Mouse (Mus musculus) heart, postnatal 25 days (tissue): ENCODE data around the gene Trp53. TPM values are rescaled to one million over a fixed set of nuclear protein-coding genes. Genes with fewer than 3 reads are reported as not detected.
"Not testable (repeated sequence)": the region's sequence is repeated elsewhere in the genome, so short reads cannot be mapped to it uniquely, and the experiment has no call there.

Source experiments
- DNase-seq: peaks from one replicate; pipeline ENCODE4 v3.0.0; 2022; ENCODE audit warnings: low spot score
- intact Hi-C: fragments of 180-260 bp; cut with DNase I; formaldehyde crosslinking; loops from one replicate; pipeline ENCODE4 v1.15.1; 2025
- total RNA-seq, 2 experiments: library from RNA; stranded (reverse); gene quantifications; 2 replicates each; pipeline ENCODE4 v1.2.3; 2021

The Trp53 gene
- total RNA-seq, 2 experiments from 2014 or later = 16.9 to 17.9 TPM

DNA sequence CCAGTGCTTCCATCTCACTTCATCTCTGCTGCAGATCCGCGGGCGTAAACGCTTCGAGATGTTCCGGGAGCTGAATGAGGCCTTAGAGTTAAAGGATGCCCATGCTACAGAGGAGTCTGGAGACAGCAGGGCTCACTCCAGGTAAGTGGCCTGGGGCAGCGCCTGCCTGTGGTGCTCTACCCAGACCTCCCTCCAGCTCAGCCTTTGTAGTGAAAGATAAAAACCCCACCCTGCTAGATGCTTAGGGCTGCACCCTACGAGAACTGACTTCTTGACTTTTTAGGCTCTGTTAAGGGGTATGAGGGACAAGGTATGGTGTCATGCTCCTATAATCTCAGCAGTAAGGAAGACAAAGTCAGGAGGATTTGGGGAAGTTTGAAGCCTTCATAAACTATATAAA lies 10.5 kb downstream of the Trp53 start:
- DNase-seq = no peak
- intact Hi-C loops = no loop called here

- no peak for DNase-seq
- intact Hi-C loops = no loop called here
Observed at GRCm38 (mm10) chr11:69591424-69591823, 11.3 kb downstream of the Trp53 start.

DNA sequence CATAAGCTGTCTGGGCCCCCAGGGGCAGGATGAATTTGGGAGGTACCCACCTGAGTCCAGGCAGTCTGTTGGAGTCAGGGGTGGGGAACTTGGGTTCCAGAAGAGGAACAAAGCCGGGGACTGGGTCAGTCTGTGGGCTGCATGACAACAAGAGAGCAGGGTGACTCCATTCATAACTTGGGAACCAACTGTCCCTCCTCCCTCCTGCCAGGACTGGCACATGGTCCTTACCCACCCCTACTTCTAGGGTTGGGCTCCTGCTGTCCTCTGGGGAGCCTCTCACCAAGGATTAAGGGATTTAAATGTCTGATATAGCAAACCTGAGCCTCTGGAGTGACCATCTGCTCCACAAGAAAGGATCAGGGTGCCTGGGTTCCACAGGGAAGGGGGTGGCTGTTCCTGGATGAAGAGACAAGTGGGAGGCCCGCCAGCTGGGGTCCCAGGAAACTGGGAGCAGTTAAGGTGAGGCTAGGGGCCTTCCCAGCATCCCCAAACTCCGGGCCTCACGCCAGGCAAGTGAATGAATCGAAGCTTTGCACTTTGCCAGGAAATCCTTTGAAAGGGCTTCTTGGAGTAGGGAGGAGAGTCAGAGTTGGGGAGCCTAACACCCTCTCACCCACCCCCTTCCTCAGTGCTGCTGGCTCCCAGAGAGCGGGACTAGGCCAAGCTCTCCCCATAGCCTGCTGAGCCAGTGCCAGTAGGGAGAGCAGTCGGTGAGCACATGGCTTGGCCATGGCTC lies 11.9 kb downstream of the Trp53 start:
- DNase-seq = no peak
- intact Hi-C loops = no loop called here

GRCm38 (mm10) chr11:69592799-69593198 lies 12.6 kb downstream of the Trp53 start:
- intact Hi-C loops = no loop called here
- no peak for DNase-seq

GRCm38 (mm10) chr11:69594853-69595252 lies 14.7 kb downstream of the Trp53 start:
- DNase-seq = no peak
- intact Hi-C loops = no loop called here

GRCm38 (mm10) chr11:69599436-69599835 lies 19.3 kb downstream of the Trp53 start:
- DNase-seq = no peak
- intact Hi-C loops = no loop called here

DNA sequence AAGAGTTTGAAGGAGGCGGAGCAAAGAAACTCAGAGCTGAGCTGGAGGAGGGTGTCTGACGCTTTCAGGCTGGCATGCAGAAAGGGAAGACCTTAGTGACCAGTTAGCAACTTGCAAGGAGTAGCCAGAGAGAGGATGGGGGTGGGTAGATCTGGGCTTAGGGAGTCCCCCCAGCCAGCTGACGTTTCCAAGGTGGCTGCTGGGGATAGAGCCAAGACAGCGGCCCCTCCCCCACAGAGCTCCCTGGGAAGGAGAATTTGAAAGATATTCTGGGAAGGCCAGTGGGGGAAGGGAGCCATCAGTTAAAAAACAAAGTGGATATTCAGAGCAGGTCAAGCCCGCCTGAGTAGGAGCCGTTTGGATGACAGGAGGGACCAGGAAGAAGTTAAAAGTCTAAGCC lies 19.9 kb downstream of the Trp53 start:
- peak; percentile 23 for DNase-seq
- intact Hi-C loops = no loop called here

DNA sequence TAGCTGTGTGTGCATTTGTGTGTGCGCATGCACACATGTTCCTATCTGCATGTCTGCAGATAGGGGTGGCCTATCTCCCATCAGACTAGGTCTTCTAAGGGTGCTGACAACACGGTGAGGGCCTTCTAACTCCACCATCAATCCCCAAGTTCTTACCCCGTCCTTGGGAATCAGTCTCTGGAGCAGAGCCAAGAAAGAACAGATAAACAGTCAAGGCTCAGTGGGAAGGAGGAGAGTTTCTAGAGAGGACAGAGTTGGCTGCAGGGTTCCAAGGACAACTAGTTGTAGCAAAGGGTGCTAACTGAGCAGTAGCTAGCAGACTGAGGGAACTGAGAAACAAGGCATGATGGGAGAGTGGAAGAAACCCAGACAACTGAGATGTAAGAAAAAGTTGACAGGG lies 21.6 kb downstream of the Trp53 start:
- no peak for DNase-seq
- intact Hi-C loops = no loop called here

DNA sequence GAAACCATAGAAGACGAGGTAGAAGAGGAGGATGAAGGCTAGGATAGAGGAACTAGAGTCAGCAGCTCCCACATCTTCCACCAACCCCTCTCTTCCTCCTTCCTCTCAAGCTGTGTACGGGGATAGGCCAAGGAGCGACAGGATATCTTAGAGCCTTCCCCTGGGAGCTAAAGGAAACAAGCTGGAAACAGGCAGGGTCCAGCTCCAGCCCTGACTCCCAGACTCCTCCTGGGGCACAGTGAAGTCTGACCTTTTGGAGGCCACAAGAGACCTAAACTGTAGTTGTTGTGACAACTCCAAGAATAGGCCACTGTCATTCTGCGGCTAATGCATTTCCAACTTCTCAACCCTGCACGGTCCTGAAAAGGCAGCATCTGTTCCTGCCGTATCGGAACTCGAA lies 23.4 kb downstream of the Trp53 start:
- no peak for DNase-seq
- intact Hi-C loops = no loop called here

DNA sequence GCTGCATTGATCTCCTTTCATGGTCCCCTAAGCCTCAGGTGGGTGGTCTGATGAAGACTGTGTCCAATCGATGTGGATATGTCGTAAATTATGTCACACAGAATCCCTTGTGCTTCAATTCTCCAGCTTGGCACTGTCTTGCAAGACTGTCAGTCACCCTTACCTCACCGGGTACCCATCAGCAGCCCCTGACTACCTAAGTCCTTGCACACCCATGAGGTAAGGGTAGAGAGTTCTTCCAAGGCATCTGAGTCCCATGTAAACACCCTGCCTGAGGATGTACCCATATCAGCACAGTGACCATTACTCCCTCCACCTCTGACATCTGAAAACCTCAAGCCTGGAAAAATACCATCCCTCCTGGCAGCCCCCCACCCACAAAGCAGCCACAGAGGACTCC lies 24.2 kb downstream of the Trp53 start:
- intact Hi-C loops = loop anchor here (2.0 kb wide), 1 partner anchor 24 kb away; the partner anchor contains the start of genes Trp53 and Wrap53
- DNase-seq = no peak

GRCm38 (mm10) chr11:69604795-69605664 lies 24.9 kb downstream of the Trp53 start:
- intact Hi-C loops = loop anchor here (2.0 kb wide), 1 partner anchor 24 kb away; the partner anchor contains the start of genes Trp53 and Wrap53
- DNase-seq = no peak

DNA sequence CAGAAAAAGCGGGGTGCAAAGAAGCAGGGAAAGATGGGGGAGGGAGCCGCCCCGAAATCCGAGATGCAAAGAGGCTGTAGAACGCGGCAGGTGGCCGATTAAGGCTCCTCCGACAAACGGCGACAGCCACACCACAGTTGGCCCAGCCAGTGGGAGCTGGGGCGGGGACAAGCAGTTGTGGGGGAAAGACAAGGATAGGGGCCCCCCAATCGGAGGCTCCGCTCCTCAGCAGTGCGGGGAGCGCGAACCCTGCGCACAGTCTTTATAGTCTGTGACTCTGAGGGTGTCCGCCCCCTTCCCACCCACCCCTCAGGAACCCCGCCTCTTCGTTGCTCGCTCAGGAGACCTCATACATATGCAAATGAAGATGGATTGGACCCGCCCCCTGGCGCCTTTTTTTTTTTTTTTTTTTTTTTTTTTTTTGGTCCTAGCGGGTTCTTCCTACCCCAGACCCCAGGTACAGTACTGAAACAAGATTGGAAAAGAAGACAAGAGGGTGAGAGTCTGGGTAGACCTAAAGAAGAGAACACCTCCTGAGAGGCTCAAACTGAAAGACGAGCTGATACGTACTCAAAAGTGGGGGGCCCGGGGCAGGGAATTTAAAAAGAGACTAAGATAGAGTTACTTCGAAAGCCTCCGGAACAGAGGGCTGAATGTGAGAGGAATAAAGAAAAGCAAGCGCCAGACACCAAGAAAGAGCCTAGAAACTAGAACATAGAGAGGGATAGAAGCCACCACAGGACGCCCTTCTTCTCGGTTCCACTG lies 25.7 kb downstream of the Trp53 start, which contains the start of gene Atp1b2:
Gene Atp1b2, minus strand, starts transcription at position 217 of the 765 bp plus-strand sequence.
- intact Hi-C loops = loop anchor here (2.0 kb wide), 1 partner anchor 25 kb away; the partner anchor contains the start of genes Trp53 and Wrap53

DNA sequence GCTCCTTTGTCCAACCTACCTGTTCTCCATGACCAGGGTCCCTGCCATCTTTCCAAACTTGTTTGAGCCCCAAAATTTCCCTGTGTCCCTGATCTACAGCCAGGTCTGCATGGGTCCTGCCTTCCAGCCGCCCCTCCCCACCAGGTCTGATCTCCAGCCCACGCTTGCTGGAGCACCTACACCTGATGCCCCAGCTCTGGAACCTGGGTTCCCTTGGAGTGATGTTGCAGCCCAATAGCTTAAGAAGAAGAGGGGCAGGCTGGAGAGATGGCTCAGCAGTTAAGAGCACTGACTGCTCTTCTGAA lies 26.3 kb downstream of the Trp53 start:
- DNase-seq = no peak
- intact Hi-C loops = no loop called here

More for the DNA sequence above, 25.7 kb downstream of the Trp53 start, which contains the start of gene Atp1b2:
- DNase-seq = peak; percentile 51

- intact Hi-C loops = no loop called here
- DNase-seq = no peak
Observed at GRCm38 (mm10) chr11:69606832-69607231, 26.7 kb downstream of the Trp53 start.

DNA sequence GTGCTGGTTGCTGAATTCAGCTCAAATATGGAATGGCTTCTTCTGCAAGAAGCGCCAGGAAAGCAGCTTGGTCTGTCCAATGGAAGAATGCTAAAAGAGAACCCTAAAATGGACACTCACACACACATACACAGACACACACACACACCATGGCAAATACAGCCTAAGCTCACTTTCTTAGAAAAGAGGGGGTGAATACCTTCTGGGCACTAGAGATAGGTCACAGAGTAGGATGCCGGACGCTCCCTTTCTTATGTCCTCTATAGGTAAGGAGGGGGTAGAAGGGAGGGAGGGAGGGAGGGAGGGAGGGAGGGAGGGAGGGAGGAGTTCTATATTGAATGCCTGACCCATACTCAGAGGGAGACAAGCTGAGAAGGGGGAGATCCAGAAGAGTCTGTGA lies 28.4 kb downstream of the Trp53 start:
- no peak for DNase-seq
- intact Hi-C loops = no loop called here

DNA sequence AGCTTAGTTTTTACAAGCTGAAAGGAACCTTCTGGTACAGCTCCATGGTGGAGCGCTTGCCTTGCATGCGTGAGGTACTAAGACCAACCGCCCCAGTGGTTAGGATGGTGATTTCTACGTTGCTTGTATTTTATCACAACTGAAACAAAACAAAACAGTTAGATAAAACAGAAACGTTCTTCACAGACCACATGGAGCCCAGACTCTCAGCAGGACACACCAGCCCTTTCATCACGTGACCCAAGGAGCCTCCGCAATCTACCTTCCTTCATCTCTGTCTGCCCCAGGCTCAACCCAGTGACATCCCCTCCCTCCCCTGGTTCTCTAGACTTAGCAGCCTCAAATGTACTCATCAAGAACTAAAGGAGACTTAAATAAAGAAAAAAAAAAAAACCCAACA lies 29.3 kb downstream of the Trp53 start:
- intact Hi-C loops = no loop called here
- DNase-seq = no peak

GRCm38 (mm10) chr11:69610899-69611298 lies 30.7 kb downstream of the Trp53 start:
- intact Hi-C loops = loop anchor here (10.0 kb wide), 1 partner anchor 346 kb away; no protein-coding TSS in a partner anchor

GRCm38 (mm10) chr11:69613553-69614256 lies 33.5 kb downstream of the Trp53 start:
- peak; percentile 66 for DNase-seq
- intact Hi-C loops = loop anchor here (1.0 to 10.0 kb wide), 3 partner anchors 34 to 349 kb away; no protein-coding TSS in a partner anchor

More at GRCm38 (mm10) chr11:69610899-69611298, 30.7 kb downstream of the Trp53 start:
- no peak for DNase-seq

DNA sequence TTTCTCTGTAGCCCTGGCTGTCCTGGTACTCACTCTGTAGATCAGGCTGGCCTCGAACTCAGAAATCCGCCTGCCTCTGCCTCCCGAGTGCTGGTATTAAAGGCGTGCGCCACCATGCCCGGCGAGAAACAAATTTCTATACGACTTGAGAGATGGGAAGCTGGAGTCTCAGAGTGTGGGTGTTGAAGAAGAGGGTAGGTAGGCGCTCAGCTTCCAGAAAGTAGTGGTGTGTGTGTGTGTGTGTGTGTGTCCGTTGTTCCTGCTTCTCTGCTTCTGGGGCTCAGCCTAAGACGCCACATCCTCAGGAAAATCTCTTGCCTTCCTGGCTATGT lies 34.1 kb downstream of the Trp53 start:
- DNase-seq = not testable (repeated sequence)
- intact Hi-C loops = loop anchor here (1.0 to 10.0 kb wide), 2 partner anchors 35 to 349 kb away; no protein-coding TSS in a partner anchor
